Mouse (Mus musculus) liver, adult (tissue): Measurements from ENCODE around the gene Uqcr10.

ENCODE experiments used
- GATA4 ChIP-seq: IDR thresholded peaks from 2 replicates; pipeline ENCODE4 v1.6.1; 2014; ENCODE audit warnings: mild to moderate bottlenecking, low read length; ENCODE audit not compliant: insufficient replicate concordance

The Uqcr10 gene

DNA sequence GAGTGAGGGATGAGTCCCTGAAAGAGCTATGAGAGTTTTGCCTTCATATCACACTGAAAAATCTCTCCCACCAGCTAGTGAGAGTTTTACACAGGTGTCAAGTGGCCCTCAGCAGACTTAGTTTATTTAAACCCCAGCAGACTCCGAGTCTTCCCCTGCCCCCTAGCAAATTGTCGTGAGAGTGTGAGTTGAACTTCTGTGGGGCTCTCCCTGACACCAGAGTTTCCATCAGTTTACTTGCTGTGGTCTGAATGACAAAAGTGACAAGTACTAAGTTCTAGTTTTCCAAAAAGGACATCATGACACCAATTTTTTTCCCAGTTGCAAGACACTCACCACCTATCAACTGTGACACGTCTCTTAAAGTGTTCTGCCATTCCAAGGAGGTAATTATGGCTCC lies 16.3 kb downstream of the Uqcr10 start:
- TF ChIP-seq GATA4 = no peak

DNA sequence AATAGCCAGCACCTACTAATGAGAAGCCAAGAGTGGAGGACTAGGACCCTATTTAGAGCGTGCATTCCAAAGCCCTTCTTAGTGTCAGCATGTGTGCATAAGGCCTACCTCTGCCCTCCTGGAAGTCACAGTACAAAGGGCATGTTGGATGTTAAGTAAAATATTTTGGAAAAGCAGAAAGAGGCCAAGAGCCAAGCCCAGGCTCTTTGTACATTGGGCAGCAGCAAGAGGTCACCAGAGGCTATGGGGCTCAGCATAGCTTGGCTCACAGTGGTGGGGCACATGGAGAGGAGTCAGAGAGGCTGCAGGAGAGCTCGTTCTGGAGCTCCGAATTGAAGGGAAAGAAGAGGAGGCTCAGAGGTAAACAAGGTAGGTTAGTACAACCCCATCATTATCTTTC lies 17.1 kb downstream of the Uqcr10 start:
- TF ChIP-seq GATA4 = no peak

DNA sequence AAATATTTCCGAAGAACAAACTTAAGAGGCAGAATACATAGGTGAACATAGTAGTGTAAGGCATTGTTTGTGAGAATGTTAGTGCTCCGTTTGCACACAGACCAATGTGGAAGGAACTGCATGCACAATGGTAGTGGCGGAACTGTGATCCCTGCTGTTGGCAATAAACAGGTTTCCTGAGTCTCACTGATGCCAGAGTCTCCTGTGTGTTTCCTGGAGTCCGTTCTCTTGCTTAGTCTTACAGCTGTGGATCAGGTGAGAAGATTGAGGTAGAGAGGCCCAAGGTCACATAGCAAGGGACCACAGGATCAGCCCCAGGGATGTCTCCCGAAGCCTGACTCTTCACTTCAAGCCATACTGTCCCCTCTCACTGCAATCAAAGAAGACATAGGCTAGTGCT lies 18.6 kb downstream of the Uqcr10 start:
- TF ChIP-seq GATA4 = no peak

DNA sequence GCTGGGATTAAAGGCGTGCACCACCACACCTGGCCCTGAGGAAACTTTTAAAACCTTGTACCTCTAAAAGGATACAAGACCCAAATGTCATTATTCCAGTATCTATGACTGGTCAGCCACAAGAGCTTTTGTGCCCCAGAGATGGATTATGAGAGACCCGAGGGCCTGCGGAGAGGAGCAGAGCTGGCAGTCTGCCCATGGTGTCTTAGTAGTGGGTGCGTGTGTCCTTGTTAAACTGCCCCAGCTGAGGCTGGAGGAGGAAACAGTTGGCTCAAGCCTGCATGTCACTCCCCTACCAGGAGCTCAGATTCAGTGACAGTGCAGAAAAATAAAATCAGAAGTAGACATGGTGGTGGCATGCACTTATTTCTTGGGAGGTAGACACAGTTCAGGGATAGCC lies 19.1 kb downstream of the Uqcr10 start:
- no peak for TF ChIP-seq GATA4

DNA sequence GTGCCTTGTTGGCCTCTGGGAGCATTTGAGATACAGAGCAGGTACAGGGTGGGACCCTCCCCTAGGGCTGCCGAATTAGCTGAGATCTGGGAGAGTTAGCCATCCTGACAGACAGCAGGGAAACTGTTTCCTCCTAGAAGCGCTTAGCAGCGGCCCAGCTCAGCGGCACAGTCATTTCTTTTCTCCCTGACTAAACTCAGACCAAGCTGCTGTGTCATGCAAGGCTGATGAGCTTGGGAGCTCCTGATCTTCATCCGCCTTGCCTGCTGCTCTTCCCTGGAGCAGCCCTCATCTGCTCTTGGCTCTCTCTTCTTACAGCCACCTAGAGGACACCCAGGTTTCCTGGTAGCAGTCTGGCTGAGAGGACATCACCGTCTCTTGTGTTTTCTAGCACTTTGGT lies 20.0 kb downstream of the Uqcr10 start:
- TF ChIP-seq GATA4 = no peak

DNA sequence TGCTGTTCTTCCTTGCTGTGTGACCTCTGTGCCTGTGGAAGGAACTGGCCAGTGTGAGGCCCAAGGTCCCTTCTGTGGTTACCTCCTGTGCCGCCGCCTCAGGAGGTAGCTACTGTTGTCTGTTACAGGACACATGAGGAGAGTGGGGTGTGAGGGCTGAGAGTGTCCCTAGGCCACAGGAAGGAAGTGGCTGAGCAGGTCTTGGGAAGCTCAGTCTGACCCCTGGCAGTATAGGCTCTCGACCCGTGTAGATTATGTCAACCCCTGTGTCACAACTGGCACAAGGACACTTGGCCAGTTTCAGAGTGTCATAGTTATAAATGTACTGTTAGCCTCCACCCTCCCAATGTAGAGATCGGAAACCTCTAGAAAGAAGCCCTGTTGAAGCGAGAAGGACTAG lies 20.6 kb downstream of the Uqcr10 start:
- TF ChIP-seq GATA4 = no peak

DNA sequence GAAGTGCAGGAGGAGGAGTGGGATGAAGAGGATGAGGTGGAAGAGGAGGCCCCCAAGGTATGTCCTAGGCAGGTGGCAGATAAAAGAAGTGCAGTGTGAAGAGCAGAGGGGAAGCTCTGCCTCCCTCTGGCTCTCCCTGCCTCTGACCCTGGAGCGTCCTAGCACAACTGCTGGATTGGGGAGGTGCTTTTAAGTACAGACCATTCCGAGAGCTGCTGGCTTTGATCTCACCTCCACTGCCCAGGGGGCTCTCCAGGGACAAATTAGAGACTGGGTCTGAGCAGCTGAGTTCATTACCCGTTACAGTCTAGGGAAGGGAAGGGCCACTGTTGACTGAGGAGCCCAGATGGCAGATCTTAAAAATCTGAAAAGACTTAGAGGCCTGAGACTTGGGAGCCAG lies 24.0 kb downstream of the Uqcr10 start:
- no peak for TF ChIP-seq GATA4

DNA sequence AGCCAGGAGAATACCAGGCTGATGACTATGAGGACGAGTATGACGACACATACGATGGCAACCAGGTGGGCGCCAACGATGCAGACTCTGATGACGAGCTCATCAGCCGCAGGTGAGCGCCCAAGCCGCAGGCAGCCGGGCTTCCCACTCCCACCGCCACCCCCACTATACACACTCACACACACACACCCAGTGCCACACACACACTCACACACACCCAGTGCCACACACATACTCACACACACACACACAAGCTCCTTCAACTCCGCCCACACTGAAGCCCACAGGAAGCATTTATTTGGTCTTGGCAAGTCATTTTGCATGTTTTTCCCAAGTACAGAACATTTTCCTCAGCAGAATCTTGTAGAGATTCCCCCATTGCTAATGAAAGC lies 24.7 kb downstream of the Uqcr10 start:
- TF ChIP-seq GATA4 = no peak

DNA sequence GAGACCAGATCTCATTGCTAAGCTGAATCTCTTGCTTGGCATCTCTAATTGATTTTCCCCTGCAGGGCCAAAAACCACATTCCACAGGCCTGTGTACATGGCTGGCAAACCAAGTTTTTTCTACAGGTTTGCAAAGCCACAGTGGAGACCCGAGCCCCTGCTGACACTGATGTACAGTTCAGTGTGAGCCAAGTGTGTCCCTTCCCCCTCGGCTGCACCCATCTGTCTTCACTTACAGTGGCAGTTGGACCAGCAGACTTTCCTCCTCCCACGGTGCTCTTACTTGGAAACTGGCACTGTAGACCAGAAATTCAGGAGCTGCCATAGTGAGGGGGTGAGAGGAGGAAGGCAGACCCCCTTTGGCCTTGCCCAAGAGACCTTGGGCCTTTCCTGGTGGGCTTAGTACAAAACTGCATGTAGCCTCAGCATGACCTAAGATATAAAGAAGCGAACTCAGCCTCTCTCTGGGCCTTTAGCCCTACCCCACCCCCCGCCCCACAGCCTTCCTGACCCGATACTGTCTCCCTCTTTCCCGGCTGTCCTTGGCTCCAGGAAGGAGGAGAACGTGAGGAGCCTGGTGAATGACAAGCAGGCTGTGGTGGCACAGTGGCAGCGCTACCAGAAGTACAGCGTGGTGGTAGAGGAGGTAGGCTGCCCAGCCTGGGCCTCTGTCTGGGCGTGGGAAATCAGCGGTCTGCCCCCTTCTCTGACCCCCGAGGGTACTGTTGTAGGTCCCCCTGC lies 25.3 kb downstream of the Uqcr10 start:
- no peak for TF ChIP-seq GATA4

DNA sequence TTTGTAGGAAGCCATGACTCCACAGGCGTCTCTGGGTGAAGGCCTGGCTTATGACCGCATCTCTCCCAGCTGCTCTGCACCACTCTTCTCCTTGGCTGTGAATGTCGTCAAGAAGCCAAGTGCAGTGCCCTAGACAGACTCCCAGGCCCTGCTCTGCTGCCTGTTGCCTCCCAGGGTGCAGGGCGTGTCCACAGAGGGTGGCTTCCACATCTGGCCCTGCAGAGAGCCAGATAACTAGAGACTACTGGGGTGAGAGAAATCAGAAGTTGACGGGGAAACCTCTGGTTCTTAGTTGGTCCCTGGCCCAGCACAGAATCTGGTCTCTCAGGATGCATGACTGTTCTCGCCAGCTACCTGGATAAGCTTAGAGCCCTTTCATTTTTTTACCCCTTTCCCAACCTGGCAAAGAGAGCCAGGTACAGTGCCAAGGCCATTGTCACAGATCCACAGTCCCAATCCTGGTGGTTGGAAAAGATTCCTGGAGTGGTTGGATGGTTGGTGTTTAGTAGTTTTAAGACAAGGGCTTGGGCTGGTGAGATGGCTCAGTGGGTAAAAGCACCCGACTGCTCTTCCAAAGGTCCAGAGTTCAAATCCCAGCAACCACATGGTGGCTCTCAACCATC lies 26.8 kb downstream of the Uqcr10 start:
- TF ChIP-seq GATA4 = no peak

DNA sequence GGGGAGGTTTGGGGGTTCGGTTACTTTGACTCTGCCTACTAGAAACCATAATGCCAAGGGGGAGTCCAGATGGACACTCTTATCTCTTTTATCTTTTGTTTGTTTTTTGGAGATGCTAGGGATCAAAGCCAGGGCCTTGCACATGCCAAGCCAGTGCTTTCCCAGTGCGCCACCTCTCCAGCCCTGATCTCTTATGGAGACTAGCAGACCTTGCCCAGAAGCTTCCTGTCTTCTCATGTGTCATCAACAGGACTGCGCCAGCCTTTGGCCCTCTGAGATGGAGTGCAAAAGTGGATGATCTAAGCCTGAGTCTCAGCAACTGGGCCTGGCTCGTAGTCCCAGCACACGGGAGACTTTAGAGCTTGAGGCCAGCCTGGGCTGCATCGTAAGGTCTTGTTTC lies 28.4 kb downstream of the Uqcr10 start:
- no peak for TF ChIP-seq GATA4

DNA sequence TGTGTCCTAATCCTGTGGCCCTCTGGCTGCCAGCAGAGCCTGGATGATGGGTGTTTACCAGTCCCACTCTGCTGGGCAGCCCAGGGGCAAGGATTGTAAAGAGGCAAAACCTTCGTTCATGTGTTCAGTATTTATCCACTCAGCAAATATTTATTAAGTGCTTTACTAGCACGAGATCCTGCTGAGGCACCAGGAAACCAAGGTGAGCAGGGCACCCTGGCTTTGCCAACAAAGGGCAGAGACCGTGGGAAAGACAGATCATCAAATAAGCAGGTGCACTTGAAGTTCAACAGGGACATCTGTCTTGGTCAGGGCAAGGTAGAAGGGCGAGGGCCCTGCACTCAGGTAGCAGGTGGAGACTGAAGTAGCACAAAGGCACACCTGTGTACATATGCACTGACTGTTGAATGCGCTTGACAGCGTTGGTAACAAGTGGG lies 29.0 kb downstream of the Uqcr10 start:
- no peak for TF ChIP-seq GATA4

DNA sequence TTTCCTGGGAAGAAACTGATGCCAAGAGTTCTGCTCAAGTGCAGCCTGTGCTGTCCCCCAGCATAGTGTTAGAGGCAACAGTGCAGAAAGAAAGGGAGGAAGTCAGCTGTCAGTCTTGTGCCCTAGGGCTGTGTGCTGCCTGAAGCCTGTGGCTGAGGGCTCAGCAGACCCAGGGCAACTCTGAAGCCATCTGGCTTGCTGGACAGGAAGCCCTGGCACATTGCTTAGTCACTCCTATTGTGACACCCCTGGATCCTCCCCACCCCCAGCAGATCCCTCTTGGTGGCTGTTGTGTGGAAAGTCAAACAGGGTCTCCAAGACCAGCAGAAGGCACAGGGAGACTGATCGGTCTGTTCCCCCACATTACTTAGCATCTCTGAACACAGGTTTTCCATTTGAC lies 29.5 kb downstream of the Uqcr10 start:
- TF ChIP-seq GATA4 = no peak

DNA sequence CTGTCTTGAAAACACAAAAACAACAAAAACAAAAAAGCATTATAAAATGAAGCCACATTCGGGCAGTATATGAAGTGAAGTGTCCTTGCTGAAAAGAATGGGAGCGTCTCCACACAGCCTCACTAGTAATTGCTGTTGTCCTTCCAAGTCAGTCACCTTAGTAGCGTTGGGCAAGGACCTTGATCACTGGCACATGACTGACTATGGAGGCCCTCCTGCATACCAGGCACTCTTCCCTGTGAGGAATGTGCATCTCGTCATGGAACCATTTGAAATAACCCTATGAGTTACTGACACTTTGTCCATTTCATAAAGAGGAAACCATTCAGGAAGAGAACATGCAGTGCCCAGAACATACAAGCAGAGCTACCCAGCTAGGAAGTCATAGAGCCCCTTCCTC lies 32.4 kb downstream of the Uqcr10 start:
- TF ChIP-seq GATA4 = no peak

DNA sequence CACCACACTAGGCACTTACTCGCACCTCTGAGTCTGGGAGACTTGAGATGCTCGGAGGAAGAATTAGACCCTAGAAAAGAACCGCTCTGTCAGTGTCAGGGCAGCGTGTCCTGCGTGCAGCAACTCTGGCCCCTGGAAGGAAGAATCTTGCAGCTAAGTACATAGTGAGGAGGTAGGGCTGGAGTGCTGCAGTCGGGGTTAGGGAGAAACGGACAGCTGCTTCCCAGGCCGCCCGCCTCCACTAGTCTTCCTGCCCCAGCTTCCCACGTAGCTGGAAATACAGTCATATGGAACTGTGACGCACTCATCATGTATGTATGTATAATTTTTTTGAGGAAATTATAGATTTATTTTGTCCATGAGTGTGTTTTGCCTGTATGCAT lies 41.7 kb downstream of the Uqcr10 start:
- no peak for TF ChIP-seq GATA4

DNA sequence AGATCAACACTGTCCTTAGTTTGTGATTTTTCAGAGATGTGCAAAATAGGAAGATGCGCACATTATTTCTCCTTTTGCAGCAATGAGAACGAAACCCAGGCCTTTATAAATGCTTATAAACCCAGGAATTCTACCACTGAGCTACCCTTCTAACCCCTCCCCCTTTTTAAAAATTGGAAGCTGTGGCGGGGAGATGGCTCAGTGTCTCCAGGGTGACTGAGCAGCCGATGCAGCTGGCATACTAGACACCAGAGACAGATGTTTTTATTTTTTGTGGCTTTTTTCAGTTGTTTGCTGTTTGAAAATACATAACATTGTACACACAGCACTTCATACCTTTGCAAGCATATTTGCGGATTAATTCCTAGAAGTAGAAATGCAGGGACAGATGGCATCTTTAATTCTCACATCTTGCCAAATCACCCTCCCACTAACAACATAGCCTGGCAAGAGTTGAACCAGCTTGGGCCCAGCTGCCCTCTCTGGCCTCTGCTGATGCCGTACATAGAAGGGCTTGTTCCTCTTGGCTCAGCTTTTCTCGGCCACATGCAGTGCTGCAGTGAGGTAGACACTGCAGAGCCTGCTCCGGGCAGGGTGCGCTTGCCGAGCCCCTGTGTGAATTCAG lies 42.2 kb downstream of the Uqcr10 start:
- no peak for TF ChIP-seq GATA4
